Mouse (Mus musculus): ENCODE measurements around the gene Grhl1.

Grhl1 gene

GRCm38 (mm10) chr12:24648094-24648493 is 76.0 kb downstream of the Grhl1 start:
- DNase-seq, result no peak

GRCm38 (mm10) chr12:24650415-24651062 is 78.5 kb downstream of the Grhl1 start:
- DNase-seq, result no peak

GRCm38 (mm10) chr12:24651063-24651557 is 79.0 kb downstream of the Grhl1 start, which contains the start of gene Klf11:
Klf11 (plus strand) TSS chr12:24651274.
- DNase-seq, result peak; percentile 97

GRCm38 (mm10) chr12:24651642-24652342 is 79.7 kb downstream of the Grhl1 start:
- peak; percentile 89 for DNase-seq

- DNase-seq, result no peak
Measured at GRCm38 (mm10) chr12:24654065-24654862, 82.2 kb downstream of the Grhl1 start.

DNA sequence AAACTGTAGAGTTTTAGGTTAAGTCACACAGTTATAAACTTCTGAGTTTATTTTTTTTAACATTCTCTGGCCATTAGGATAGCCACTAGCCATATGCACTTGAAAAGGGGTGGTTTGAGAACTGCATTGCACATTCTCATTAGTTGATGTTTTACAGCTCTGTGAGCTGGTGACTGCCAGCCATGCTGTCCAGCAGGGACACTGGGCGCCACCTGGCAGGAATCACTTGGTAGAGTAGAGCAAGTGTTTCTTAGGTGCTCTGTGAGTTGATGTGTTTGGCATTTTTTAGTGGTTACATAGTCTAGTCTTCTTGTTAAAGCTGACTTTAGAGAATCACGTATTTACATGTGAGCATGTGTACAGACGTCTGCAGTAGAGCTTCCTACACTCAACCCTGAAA is 84.4 kb downstream of the Grhl1 start:
- no peak for DNase-seq

- DNase-seq, result no peak
Measured at GRCm38 (mm10) chr12:24658998-24659397, 86.9 kb downstream of the Grhl1 start.

- no peak for DNase-seq
Measured at GRCm38 (mm10) chr12:24659923-24660322, 87.8 kb downstream of the Grhl1 start.

GRCm38 (mm10) chr12:24661100-24661499 is 89.0 kb downstream of the Grhl1 start:
- DNase-seq, result no peak

DNA sequence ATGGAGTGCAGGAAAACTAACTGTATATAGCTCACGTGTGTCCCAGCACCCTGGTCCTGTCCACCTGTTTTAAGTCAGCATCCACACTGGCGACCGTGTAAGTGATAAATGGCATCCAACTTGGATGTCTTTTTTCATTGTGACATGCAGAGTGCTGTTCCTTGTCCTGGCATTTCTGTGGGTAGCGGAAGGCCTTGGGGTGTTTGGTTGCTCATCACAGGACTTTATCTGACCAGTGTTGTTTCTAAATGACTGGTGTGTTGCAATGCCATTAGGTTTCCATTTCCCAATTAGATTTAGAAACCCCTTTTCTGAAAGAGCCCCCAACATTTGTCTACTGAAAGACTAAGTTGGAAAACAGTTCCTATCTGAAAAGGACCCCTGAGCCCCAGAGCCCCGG is 90.0 kb downstream of the Grhl1 start:
- DNase-seq, result no peak
